ENCODE assay signal across 19 mouse cellular contexts in genomic region chr12:83528665-83529064, GRCm38 (mm10).
"Had no signal": no experiment of that assay in that cellular context is flagged by ENCODE, and none has a peak within 500 bp of the region (broad histone marks: within the 10 kb centered on the region; RNA-seq: fewer than 3 reads in every experiment).

No protein-coding gene starts in this region.

- H3K9me3 ChIP-seq: heart, embryonic 10.5 days; heart, embryonic 12.5 days; hindbrain, embryonic 10.5 days; hindbrain, embryonic 12.5 days; intestine, embryonic 15.5 days; limb, embryonic 13.5 days; liver, embryonic 13.5 days; liver, embryonic 15.5 days had no signal

- H3K27me3 ChIP-seq: heart, embryonic 12.5 days; hindbrain, embryonic 12.5 days; intestine, embryonic 15.5 days; limb, embryonic 13.5 days; liver, embryonic 13.5 days; liver, embryonic 15.5 days had no signal

- H3K9ac ChIP-seq: heart, embryonic 12.5 days; hindbrain, embryonic 12.5 days; hindbrain, embryonic 14.5 days; intestine, embryonic 15.5 days; limb, embryonic 13.5 days; liver, embryonic 13.5 days; liver, embryonic 15.5 days had no signal

- H3K4me3 ChIP-seq: heart, embryonic 10.5 days; heart, embryonic 12.5 days; hindbrain, embryonic 10.5 days; hindbrain, embryonic 12.5 days; intestine, embryonic 15.5 days; layer of hippocampus, adult 2 months; left cerebral cortex, adult 2 months; limb, embryonic 13.5 days; liver, embryonic 13.5 days; liver, embryonic 15.5 days had no signal

- DNase-seq: gastrocnemius, postnatal 14 days; heart, postnatal 10 days; heart, postnatal 4 days; kidney, adult 18-20 months; kidney, adult 8-10 months; kidney, postnatal 10 days; kidney, postnatal 4 days; liver; liver, embryonic 13.5 days had no signal

- H3K27ac ChIP-seq: heart, embryonic 10.5 days; hindbrain, embryonic 10.5 days; hindbrain, embryonic 12.5 days; hindbrain, embryonic 14.5 days; intestine, embryonic 15.5 days; layer of hippocampus, adult 2 months; left cerebral cortex, adult 2 months; limb, embryonic 13.5 days; liver, embryonic 13.5 days; liver, embryonic 15.5 days had no signal
